Mouse (Mus musculus) liver, adult (tissue): ENCODE results near the gene 4931400O07Rik.

Experiments
- GATA4 ChIP-seq: IDR thresholded peaks from 2 replicates; pipeline ENCODE4 v1.6.1; 2014; ENCODE audit warnings: mild to moderate bottlenecking, low read length; ENCODE audit not compliant: insufficient replicate concordance

The 4931400O07Rik gene

DNA sequence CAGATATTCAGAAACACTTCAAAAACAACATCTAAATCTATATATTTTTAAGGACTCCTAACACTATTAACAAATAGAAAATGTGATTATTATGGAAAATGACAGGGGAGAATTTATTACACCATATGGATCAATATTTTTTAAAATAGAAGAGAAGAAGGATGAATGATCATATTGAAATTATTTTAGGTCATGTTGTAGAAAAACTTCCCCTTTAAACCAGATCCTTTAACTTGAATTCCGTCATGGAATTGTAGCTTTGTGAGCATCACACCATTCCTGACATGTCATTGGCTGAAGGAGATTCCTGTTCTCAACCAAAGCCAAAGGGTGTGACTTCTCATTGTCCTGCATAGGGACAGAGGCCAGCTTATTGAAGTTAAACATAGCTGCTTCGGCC is at the start of gene 4931400O07Rik:
TSS of gene 4931400O07Rik (plus strand) at position 301 of the 400 bp plus-strand sequence.
- TF ChIP-seq GATA4, result no peak
